Mouse (Mus musculus): ENCODE data around the gene Adamtsl3. TPM values are rescaled to one million over a fixed set of nuclear protein-coding genes. Genes with fewer than 3 reads are reported as not detected.

The Adamtsl3 gene
- polyA plus RNA-seq, 1 experiment from 2014 or later = 0.31 TPM

DNA sequence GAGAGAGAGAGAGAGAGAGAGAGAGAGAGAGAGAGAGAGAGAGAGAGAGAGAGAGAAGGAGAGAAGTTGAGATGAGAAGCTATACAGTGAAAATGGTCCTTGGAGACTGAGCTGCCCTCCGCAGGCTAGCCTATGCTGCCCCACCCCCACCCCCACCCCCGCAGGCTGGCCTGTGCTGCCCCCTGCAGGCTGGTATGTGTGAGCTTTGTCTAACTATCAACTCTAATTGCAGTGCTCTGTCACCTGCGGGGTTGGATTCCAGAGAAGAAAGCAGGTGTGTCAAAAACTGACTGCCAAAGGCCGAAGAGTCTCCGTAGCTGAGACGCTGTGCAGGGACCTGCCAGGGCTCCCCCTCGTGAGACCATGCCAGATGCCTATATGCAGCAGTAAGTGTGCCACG, 231.2 kb downstream of the Adamtsl3 start:
- WGBS = 39% methylated on average over 8 of the region's 8 CpGs
- H3K4me3 ChIP-seq (ENCODE audit: low read depth, low read length) = no peak overlapping the region
- H3K27me3 ChIP-seq (ENCODE audit: control insufficient read depth, insufficient read depth, low read length) = no peaks in the 10 kb centered on the region
- no peaks in the 10 kb centered on the region for H3K36me3 ChIP-seq (replicated peaks; ENCODE audit: control insufficient read depth, insufficient read depth, low read depth, low read length)
- DNase-seq (ENCODE audit: low spot score) (no peak), ATAC-seq (replicated peaks; ENCODE audit: insufficient number of reproducible peaks, low FRiP score, low TSS enrichment, low read depth) (no peak)
- no peak overlapping the region for H3K9ac ChIP-seq (replicated peaks; ENCODE audit: low read length)
- no peak overlapping the region for H3K4me2 ChIP-seq (ENCODE audit: low read depth, low read length)
- no peaks in the 10 kb centered on the region for H3K4me1 ChIP-seq (ENCODE audit: control insufficient read depth, insufficient read depth, low read length)
- no peaks in the 10 kb centered on the region for H3K9me3 ChIP-seq (replicated peaks; ENCODE audit: control insufficient read depth, low read length)
- no peak overlapping the region for H3K27ac ChIP-seq (replicated peaks; ENCODE audit: low read depth, low read length)

DNA sequence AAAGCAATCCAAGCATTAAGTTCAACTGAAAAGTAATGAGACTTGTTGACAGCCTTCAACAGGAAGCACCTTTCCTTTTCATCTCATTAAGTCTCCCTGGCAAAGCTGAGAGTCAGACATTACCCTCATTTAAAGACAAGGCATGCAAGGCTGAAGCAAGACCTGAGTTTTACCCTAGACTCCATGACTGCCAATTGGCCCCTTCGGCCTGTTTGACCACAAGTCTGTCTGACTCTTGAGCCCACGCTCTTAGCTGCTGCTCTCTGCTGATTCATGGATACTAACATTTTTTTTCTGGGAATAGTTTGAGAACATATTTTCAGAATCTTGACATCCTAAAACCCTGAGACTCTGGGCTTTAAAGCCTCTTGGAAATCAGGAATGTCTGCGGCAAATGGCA, 232.3 kb downstream of the Adamtsl3 start:
- Histone ChIP-seq H3K4me3 (ENCODE audit: low read depth, low read length) (no peak overlapping the region), H3K9me3 (replicated peaks; ENCODE audit: control insufficient read depth, low read length) (no peaks in the 10 kb centered on the region), H3K4me2 (ENCODE audit: low read depth, low read length) (no peak overlapping the region), H3K36me3 (replicated peaks; ENCODE audit: control insufficient read depth, insufficient read depth, low read depth, low read length) (no peaks in the 10 kb centered on the region), H3K4me1 (ENCODE audit: control insufficient read depth, insufficient read depth, low read length) (no peaks in the 10 kb centered on the region), H3K27ac (replicated peaks; ENCODE audit: low read depth, low read length) (no peak overlapping the region), H3K9ac (replicated peaks; ENCODE audit: low read length) (no peak overlapping the region), H3K27me3 (ENCODE audit: control insufficient read depth, insufficient read depth, low read length) (no peaks in the 10 kb centered on the region)
- DNase-seq (ENCODE audit: low spot score) (no peak), ATAC-seq (replicated peaks; ENCODE audit: insufficient number of reproducible peaks, low FRiP score, low TSS enrichment, low read depth) (no peak)
- WGBS = 90% methylated on average over 3 of the region's 3 CpGs

DNA sequence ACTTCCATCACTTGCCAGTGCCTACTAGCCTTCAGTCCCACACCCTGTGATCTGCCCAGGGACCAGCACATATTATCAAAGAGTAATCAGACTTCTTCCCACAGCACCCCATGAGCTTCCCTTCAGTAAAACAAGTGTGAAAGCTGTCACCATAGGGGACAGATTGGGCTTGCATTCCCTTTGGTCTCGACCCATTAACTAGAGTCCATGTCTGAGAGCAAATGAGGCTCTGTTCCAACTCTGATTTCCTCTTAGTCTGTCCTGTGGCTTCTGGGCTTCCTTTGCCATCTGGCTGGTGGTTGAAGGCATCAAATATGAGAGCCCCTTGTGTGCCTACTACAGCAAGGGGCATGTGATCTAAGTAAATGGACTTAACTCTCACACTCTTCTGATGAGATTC, 237.5 kb downstream of the Adamtsl3 start:
- Histone ChIP-seq H3K27ac (replicated peaks; ENCODE audit: low read depth, low read length) (no peak overlapping the region), H3K36me3 (replicated peaks; ENCODE audit: control insufficient read depth, insufficient read depth, low read depth, low read length) (no peaks in the 10 kb centered on the region), H3K27me3 (ENCODE audit: control insufficient read depth, insufficient read depth, low read length) (no peaks in the 10 kb centered on the region), H3K9ac (replicated peaks; ENCODE audit: low read length) (no peak overlapping the region), H3K9me3 (replicated peaks; ENCODE audit: control insufficient read depth, low read length) (no peaks in the 10 kb centered on the region), H3K4me3 (ENCODE audit: low read depth, low read length) (no peak overlapping the region), H3K4me2 (ENCODE audit: low read depth, low read length) (no peak overlapping the region), H3K4me1 (ENCODE audit: control insufficient read depth, insufficient read depth, low read length) (no peaks in the 10 kb centered on the region)
- WGBS = 65% methylated on average over 1 of the region's 1 CpGs
- ATAC-seq (replicated peaks; ENCODE audit: insufficient number of reproducible peaks, low FRiP score, low TSS enrichment, low read depth) = no peak
- no peak for DNase-seq (ENCODE audit: low spot score)

DNA sequence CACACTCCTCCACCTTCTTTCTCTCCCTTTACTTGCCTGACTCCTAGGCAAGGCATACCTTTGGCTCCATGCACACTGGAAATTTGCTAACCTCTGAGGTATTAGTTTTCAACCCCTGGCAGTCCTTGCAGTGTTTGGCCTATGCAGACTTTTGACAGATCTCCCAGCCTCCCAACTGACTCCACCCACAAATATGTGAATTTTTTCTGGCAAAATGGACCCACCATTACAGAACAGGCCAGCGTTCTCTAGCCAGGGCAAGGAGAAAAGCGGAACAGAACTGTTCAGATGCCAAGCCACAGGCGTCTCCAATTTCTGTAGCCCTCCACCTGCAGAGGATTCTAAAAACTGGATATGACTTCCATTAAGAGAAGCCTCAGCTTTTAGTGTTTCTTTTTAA, 244.5 kb downstream of the Adamtsl3 start:
- Histone ChIP-seq H3K4me3 (ENCODE audit: low read depth, low read length) (no peak overlapping the region), H3K27me3 (ENCODE audit: control insufficient read depth, insufficient read depth, low read length) (no peaks in the 10 kb centered on the region), H3K4me1 (ENCODE audit: control insufficient read depth, insufficient read depth, low read length) (no peaks in the 10 kb centered on the region), H3K9me3 (replicated peaks; ENCODE audit: control insufficient read depth, low read length) (no peaks in the 10 kb centered on the region), H3K9ac (replicated peaks; ENCODE audit: low read length) (no peak overlapping the region), H3K4me2 (ENCODE audit: low read depth, low read length) (no peak overlapping the region), H3K36me3 (replicated peaks; ENCODE audit: control insufficient read depth, insufficient read depth, low read depth, low read length) (no peaks in the 10 kb centered on the region), H3K27ac (replicated peaks; ENCODE audit: low read depth, low read length) (no peak overlapping the region)
- no peak for DNase-seq (ENCODE audit: low spot score)
- ATAC-seq (replicated peaks; ENCODE audit: insufficient number of reproducible peaks, low FRiP score, low TSS enrichment, low read depth) = no peak
- WGBS = 70% methylated on average over 3 of the region's 3 CpGs

DNA sequence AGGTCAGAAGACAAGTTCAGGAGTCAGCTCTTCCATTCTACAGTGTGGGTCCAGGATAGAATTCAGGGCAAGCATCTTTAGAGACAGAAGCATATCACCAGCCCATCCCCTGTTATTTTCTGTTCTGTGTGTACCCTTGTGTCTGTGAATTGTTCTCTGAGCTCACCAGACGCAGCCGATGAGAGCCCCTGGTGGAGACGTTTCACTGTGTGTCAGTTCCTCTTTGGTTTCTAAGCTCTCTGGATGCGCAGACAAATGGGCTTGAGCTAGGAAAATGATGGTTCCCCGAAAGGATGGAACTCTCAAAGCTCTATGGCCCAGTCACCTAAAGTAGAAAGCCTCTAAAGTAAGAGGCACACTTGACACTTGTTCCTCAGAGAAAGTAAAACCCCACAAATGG, 246.3 kb downstream of the Adamtsl3 start:
- Histone ChIP-seq H3K36me3 (replicated peaks; ENCODE audit: control insufficient read depth, insufficient read depth, low read depth, low read length) (no peaks in the 10 kb centered on the region), H3K4me2 (ENCODE audit: low read depth, low read length) (no peak overlapping the region), H3K27ac (replicated peaks; ENCODE audit: low read depth, low read length) (no peak overlapping the region), H3K27me3 (ENCODE audit: control insufficient read depth, insufficient read depth, low read length) (no peaks in the 10 kb centered on the region), H3K9ac (replicated peaks; ENCODE audit: low read length) (no peak overlapping the region), H3K4me1 (ENCODE audit: control insufficient read depth, insufficient read depth, low read length) (no peaks in the 10 kb centered on the region), H3K4me3 (ENCODE audit: low read depth, low read length) (no peak overlapping the region), H3K9me3 (replicated peaks; ENCODE audit: control insufficient read depth, low read length) (no peaks in the 10 kb centered on the region)
- ATAC-seq (replicated peaks; ENCODE audit: insufficient number of reproducible peaks, low FRiP score, low TSS enrichment, low read depth) = no peak
- DNase-seq (ENCODE audit: low spot score) = no peak
- WGBS = 81% methylated on average over 5 of the region's 5 CpGs

DNA sequence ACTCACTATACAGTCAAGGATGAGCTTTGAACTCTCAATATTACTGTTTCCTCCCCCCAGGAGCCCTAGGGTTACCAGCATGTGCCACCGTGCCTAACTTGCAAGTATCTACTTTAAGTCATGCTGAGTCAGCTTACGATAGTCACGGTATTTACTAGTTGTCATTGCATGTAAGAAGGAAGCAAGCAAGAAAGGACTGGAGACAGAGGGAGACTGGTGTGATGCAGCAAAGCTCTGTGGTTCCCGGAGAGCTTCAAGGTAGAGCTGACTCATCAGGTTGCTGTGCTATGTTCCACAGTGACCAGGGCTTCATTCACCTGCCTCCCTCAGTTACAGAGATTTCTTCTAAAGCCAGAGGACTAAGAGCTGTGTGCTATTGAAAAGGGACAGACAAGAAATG, 247.0 kb downstream of the Adamtsl3 start:
- DNase-seq (ENCODE audit: low spot score) = no peak
- Histone ChIP-seq H3K9me3 (replicated peaks; ENCODE audit: control insufficient read depth, low read length) (no peaks in the 10 kb centered on the region), H3K27ac (replicated peaks; ENCODE audit: low read depth, low read length) (no peak overlapping the region), H3K4me3 (ENCODE audit: low read depth, low read length) (no peak overlapping the region), H3K36me3 (replicated peaks; ENCODE audit: control insufficient read depth, insufficient read depth, low read depth, low read length) (no peaks in the 10 kb centered on the region), H3K4me2 (ENCODE audit: low read depth, low read length) (no peak overlapping the region), H3K9ac (replicated peaks; ENCODE audit: low read length) (no peak overlapping the region), H3K4me1 (ENCODE audit: control insufficient read depth, insufficient read depth, low read length) (no peaks in the 10 kb centered on the region), H3K27me3 (ENCODE audit: control insufficient read depth, insufficient read depth, low read length) (no peaks in the 10 kb centered on the region)
- no peak for ATAC-seq (replicated peaks; ENCODE audit: insufficient number of reproducible peaks, low FRiP score, low TSS enrichment, low read depth)
- 87% methylated on average over 4 of the region's 4 CpGs for WGBS

DNA sequence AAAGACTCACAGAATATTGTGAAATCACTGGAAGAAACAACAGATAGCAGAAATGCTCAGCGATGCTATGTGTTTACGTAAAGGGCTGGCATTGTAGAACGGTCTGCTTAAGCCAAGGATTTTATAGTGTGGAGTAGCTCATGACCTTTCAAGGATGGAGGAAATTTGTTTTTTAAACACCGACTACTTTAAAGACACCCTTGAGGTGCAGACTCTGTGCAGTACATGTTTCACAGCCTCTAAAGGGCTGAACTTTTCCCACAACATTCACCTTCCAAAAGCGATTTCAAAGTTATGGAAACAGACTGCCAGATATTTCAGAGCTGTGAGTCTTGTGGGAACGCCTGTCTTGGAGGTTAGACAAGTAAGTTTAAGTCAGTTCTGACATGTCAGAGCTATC, 255.4 kb downstream of the Adamtsl3 start:
- H3K4me1 ChIP-seq (ENCODE audit: control insufficient read depth, insufficient read depth, low read length) = no peaks in the 10 kb centered on the region
- 86% methylated on average over 6 of the region's 6 CpGs for WGBS
- H3K27me3 ChIP-seq (ENCODE audit: control insufficient read depth, insufficient read depth, low read length) = no peaks in the 10 kb centered on the region
- ATAC-seq (replicated peaks; ENCODE audit: insufficient number of reproducible peaks, low FRiP score, low TSS enrichment, low read depth) (no peak), DNase-seq (ENCODE audit: low spot score) (no peak)
- H3K4me2 ChIP-seq (ENCODE audit: low read depth, low read length) = no peak overlapping the region
- H3K27ac ChIP-seq (replicated peaks; ENCODE audit: low read depth, low read length) = no peak overlapping the region
- H3K9ac ChIP-seq (replicated peaks; ENCODE audit: low read length) = no peak overlapping the region
- H3K9me3 ChIP-seq (replicated peaks; ENCODE audit: control insufficient read depth, low read length) = no peaks in the 10 kb centered on the region
- H3K4me3 ChIP-seq (ENCODE audit: low read depth, low read length) = no peak overlapping the region
- no peaks in the 10 kb centered on the region for H3K36me3 ChIP-seq (replicated peaks; ENCODE audit: control insufficient read depth, insufficient read depth, low read depth, low read length)

DNA sequence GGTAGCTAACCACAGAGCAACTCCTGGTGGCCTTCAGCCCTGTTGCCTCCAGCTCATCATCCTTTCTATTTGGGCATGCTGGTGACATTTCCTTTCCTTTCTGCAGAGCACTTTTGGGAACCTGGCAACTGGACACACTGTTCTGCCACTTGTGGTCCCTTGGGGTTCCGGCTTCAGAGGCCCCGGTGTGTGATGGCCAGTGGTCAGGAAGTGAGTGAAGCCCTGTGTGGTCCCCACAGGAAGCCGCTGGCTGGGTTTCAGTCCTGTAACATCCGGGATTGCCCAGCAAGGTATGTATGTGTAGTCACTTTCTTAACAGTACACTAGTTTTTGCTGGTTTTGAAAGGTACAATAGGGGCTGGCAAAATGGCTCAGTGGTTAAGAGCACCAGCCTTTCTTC, 266.5 kb downstream of the Adamtsl3 start:
- Histone ChIP-seq H3K27me3 (ENCODE audit: control insufficient read depth, insufficient read depth, low read length) (no peaks in the 10 kb centered on the region), H3K9me3 (replicated peaks; ENCODE audit: control insufficient read depth, low read length) (no peaks in the 10 kb centered on the region), H3K4me3 (ENCODE audit: low read depth, low read length) (no peak overlapping the region), H3K27ac (replicated peaks; ENCODE audit: low read depth, low read length) (no peak overlapping the region), H3K9ac (replicated peaks; ENCODE audit: low read length) (no peak overlapping the region), H3K4me2 (ENCODE audit: low read depth, low read length) (no peak overlapping the region), H3K36me3 (replicated peaks; ENCODE audit: control insufficient read depth, insufficient read depth, low read depth, low read length) (no peaks in the 10 kb centered on the region), H3K4me1 (ENCODE audit: control insufficient read depth, insufficient read depth, low read length) (no peaks in the 10 kb centered on the region)
- no peak for ATAC-seq (replicated peaks; ENCODE audit: insufficient number of reproducible peaks, low FRiP score, low TSS enrichment, low read depth)
- no peak for DNase-seq (ENCODE audit: low spot score)
- WGBS = 80% methylated on average over 4 of the region's 4 CpGs

DNA sequence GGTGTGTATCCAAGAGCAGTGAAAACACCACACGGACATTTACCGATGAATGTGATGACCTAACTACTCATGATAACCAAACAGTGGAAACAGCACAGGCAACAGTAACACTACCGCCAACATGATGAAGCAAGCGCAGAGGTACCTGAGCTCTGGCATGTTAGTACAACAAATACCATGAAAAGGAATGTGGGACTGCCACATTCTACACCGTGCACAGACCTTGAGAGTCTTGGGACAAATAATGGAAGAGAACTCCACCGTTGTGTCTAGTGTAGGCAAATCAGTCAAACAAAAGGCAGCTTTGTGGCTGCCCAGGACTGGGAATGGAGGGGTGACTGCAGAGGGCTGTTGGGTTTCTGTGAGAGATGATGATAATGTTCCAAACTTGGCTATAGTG, 269.9 kb downstream of the Adamtsl3 start:
- no peaks in the 10 kb centered on the region for H3K27me3 ChIP-seq (ENCODE audit: control insufficient read depth, insufficient read depth, low read length)
- WGBS = 77% methylated on average over 6 of the region's 6 CpGs

More for the DNA sequence above, 269.9 kb downstream of the Adamtsl3 start:
- Histone ChIP-seq H3K4me2 (ENCODE audit: low read depth, low read length) (no peak overlapping the region), H3K4me3 (ENCODE audit: low read depth, low read length) (no peak overlapping the region), H3K9me3 (replicated peaks; ENCODE audit: control insufficient read depth, low read length) (no peaks in the 10 kb centered on the region), H3K36me3 (replicated peaks; ENCODE audit: control insufficient read depth, insufficient read depth, low read depth, low read length) (no peaks in the 10 kb centered on the region), H3K9ac (replicated peaks; ENCODE audit: low read length) (no peak overlapping the region), H3K4me1 (ENCODE audit: control insufficient read depth, insufficient read depth, low read length) (no peaks in the 10 kb centered on the region), H3K27ac (replicated peaks; ENCODE audit: low read depth, low read length) (no peak overlapping the region)
- ATAC-seq (replicated peaks; ENCODE audit: insufficient number of reproducible peaks, low FRiP score, low TSS enrichment, low read depth) (no peak), DNase-seq (ENCODE audit: low spot score) (no peak)
